Mouse (Mus musculus) activated CD4-positive, CD25-positive, alpha-beta regulatory T cell, adult 4 months (primary cell): ENCODE measurements around the gene Pdxp. TPM values are rescaled to one million over a fixed set of nuclear protein-coding genes. Genes with fewer than 3 reads are reported as not detected.

Source experiments
- polyA plus RNA-seq, 2 experiments: library from polyadenylated mRNA; unstranded; fragments of 100-300 nt; shearing (Covaris generic); gene quantifications; one replicate each; pipeline ENCODE4 v1.2.1; 2017

Gene Pdxp
- polyA plus RNA-seq, 2 experiments from 2014 or later = 2.5 TPM

Other genes with a start within 250 kb of the Pdxp start
- not detected for gene Elfn2, start 195.1 kb upstream of the Pdxp start, polyA plus RNA-seq
- 10 to 100 TPM; 47.5 to 55.4 TPM for gene Mfng, start 140.4 kb upstream of the Pdxp start, polyA plus RNA-seq
- not detected for gene Card10, start 110.9 kb upstream of the Pdxp start, polyA plus RNA-seq
- gene Cdc42ep1, start 71.3 kb upstream of the Pdxp start, polyA plus RNA-seq = not detected
- gene Lgals2, start 58.4 kb upstream of the Pdxp start, polyA plus RNA-seq = not detected
- 10 to 100 TPM; 13.8 to 18.1 TPM for gene Gga1, start 36.7 kb upstream of the Pdxp start, polyA plus RNA-seq
- not detected for gene Gm49510, start 14.3 kb upstream of the Pdxp start, polyA plus RNA-seq
- gene Sh3bp1, start 14.2 kb upstream of the Pdxp start, polyA plus RNA-seq = 10 to 100 TPM; 43.8 to 75.5 TPM
- gene Lgals1, start 12.8 kb downstream of the Pdxp start, polyA plus RNA-seq = 1,000 to 10,000 TPM in 1 of 2 experiments, 100 to 1,000 TPM in 1; 804 to 1,171 TPM
- gene Nol12, start 21.0 kb downstream of the Pdxp start, polyA plus RNA-seq = 10 to 100 TPM; 44.5 to 46.9 TPM
- gene Triobp, start 33.8 kb downstream of the Pdxp start, polyA plus RNA-seq = 10 to 100 TPM; 18.6 to 30.9 TPM
- gene H1f0, start 114.5 kb downstream of the Pdxp start, polyA plus RNA-seq = 10 to 100 TPM; 37.2 to 37.8 TPM
- gene Galr3, start 128.0 kb downstream of the Pdxp start, polyA plus RNA-seq = not detected
- gene Ankrd54, start 149.0 kb downstream of the Pdxp start, polyA plus RNA-seq = 1 to 10 TPM; 7.4 to 8.1 TPM
- 100 to 1,000 TPM; 241 to 298 TPM for gene Eif3l, start 161.3 kb downstream of the Pdxp start, polyA plus RNA-seq
- 10 to 100 TPM; 11.1 to 11.3 TPM for gene Micall1, start 195.0 kb downstream of the Pdxp start, polyA plus RNA-seq
- gene Polr2f, start 227.1 kb downstream of the Pdxp start, polyA plus RNA-seq = 100 to 1,000 TPM; 105 to 132 TPM
- gene 1700088E04Rik, start 227.3 kb downstream of the Pdxp start, polyA plus RNA-seq = 1 to 10 TPM; 7.0 to 7.3 TPM